Mouse (Mus musculus) hindbrain, postnatal 0 days (tissue): ENCODE results near the gene Nemp2. TPM values are rescaled to one million over a fixed set of nuclear protein-coding genes. Genes with fewer than 3 reads are reported as not detected.

Experiments used
- ATAC-seq: fragments of 200-750 bp; cut with Nextera tagmentation; 2 replicates; pipeline ENCODE4 v1.8.0; 2017; ENCODE audit warnings: mild to moderate bottlenecking, moderate TSS enrichment, moderate library complexity
- DNase-seq: peaks from one replicate; pipeline ENCODE4 v3.0.0-alpha.2; 2015; ENCODE audit warnings: low spot score
- H3K27ac ChIP-seq: fragments of 300-500 bp; sonication (generic); 2 replicates; pipeline ENCODE4 v1.5.1; 2014; ENCODE audit warnings: mild to moderate bottlenecking
- H3K27me3 ChIP-seq: fragments of 300-500 bp; sonication (generic); 2 replicates; pipeline ENCODE4 v1.6.1; 2014; ENCODE audit warnings: low read length, mixed read lengths; ENCODE audit not compliant: insufficient read depth
- H3K36me3 ChIP-seq: fragments of 300-500 bp; sonication (generic); 2 replicates; pipeline ENCODE4 v1.6.1; 2014; ENCODE audit warnings: low read length, mixed read lengths; ENCODE audit not compliant: insufficient read depth
- H3K4me1 ChIP-seq: fragments of 300-500 bp; sonication (generic); 2 replicates; pipeline ENCODE4 v1.6.1; 2014; ENCODE audit warnings: antibody characterized with exemption, low read length, mixed read lengths; ENCODE audit not compliant: insufficient read depth
- H3K4me2 ChIP-seq: fragments of 300-500 bp; sonication (generic); 2 replicates; pipeline ENCODE4 v1.6.1; 2014; ENCODE audit warnings: low read depth, mild to moderate bottlenecking, low read length, moderate library complexity, mixed read lengths
- H3K4me3 ChIP-seq: fragments of 300-500 bp; sonication (generic); 2 replicates; pipeline ENCODE4 v1.5.1; 2014; ENCODE audit warnings: low read length
- H3K9ac ChIP-seq: fragments of 300-500 bp; sonication (generic); replicated peaks from 2 replicates; pipeline ENCODE4 v1.6.1; 2014; ENCODE audit warnings: mild to moderate bottlenecking, low read length, moderate library complexity, mixed read lengths
- H3K9me3 ChIP-seq: fragments of 300-500 bp; sonication (generic); 2 replicates; pipeline ENCODE4 v1.6.1; 2016; ENCODE audit warnings: low read length, mixed read lengths
- CTCF ChIP-seq: IDR thresholded peaks from 2 replicates; pipeline ENCODE4 v1.5.1; 2016; ENCODE audit warnings: antibody characterized with exemption, control low read depth, low read depth
- whole genome bisulfite sequencing: fragments of 180-500 bp; shearing (Covaris S2); extraction: QIAGEN DNeasy Blood & Tissue Kit; methylation state at CpG from one replicate; pipeline ENCODE4 v1.1.7; 2014; 5-methylcytosine and 5-hydroxymethylcytosine counted together
- polyA plus RNA-seq: library from polyadenylated mRNA; unstranded; fragments of >200 nt; fragmentation: Nextera tagmentation; extraction: Ambion mirVana; gene quantifications from 2 replicates; pipeline ENCODE4 v1.2.1, GENCODE M21; 2015
- total RNA-seq: library from RNA; depleted of rRNA; stranded (reverse); fragments of >200 nt; gene quantifications from 2 replicates; pipeline ENCODE4 v1.2.3, GENCODE M21; 2014

Gene Nemp2
- total and polyA plus RNA-seq, 2 experiments from 2014 or later: 4.5 to 9.6 TPM

DNA sequence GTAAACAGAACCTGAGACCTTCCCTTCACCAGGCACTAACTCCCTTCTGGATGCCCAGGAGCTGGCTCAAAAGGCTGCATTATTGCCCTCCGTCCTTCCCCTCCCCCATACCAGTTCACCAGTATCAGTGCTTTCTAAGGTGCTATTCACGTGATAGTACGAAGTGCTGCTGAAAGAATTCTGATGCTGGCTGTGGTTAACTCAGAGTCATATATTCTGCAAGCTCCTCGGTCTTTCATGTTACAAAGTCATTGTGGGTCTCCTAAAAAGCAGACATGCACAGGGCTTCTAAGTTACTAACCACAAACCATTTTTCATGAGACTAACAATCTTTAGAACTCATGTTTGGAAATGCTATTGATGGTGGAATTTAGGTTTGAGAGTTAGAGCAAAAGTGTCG, 19.6 kb downstream of the Nemp2 start:
- no peaks in the 10 kb centered on the region for H3K4me1 ChIP-seq
- H3K9me3 ChIP-seq: no peaks in the 10 kb centered on the region
- H3K36me3 ChIP-seq: peaks cover 3% of the 10 kb centered on the region; the same call in 1 of the 2 replicates
- no peak for DNase-seq
- no peak overlapping the region for H3K4me3 ChIP-seq
- H3K27me3 ChIP-seq: no peaks in the 10 kb centered on the region
- no peak overlapping the region for H3K27ac ChIP-seq
- 89% methylated on average over 5 of the region's 5 CpGs for WGBS
- no peak for TF ChIP-seq CTCF
- H3K9ac ChIP-seq: no peak overlapping the region
- no peak overlapping the region for H3K4me2 ChIP-seq
- ATAC-seq: no peak

DNA sequence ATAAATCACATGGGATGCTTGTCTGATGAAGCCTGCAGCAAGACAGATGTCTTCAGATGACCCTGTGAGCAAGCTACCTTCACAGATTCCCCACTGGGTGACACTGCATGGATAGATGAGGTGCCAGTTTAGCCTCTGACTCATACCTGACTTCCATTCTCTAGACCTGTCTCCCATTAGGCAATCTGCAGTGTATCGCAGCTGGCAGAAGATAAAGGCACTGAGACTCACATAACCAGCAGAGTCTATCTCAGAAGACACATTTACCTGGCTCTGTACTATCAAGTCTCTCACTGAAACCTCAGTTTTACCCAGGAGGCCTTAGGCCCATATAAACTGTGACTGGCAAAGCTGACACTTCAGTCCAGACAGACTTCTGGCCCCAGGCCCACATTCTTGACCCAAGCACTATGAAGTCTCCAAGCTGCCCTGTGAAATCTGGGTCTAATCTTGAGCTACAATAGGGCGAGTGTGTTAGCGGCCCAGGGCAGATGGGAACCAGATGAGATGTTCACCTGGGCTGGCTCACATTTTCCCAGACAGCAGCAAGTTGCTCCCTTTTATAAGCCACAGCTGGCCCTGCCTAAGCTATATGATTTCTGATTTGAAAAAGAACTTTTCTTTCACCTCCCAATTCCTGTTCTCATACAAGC, 22.2 kb downstream of the Nemp2 start:
- TF ChIP-seq CTCF: no peak
- 78% methylated on average over 3 of the region's 3 CpGs for WGBS

DNA sequence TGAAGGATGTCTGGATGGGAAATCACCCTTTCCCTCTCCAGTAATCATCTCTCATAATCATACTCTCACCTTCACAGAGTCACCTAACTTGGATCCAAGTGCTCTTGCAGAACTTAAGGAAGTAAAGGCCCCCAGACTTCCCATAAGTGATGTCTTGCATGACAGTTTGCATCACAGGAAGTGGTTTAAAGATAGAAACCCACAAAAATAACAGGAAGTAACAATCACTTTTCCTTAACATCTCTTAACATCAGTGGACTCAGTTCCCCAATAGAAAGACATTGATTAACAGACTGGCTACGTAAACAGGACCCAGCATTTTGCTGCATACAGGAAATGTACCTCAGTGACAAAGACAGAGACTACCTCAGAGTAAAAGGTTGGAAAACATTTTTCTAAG, 22.9 kb downstream of the Nemp2 start:
- 95% methylated on average over 1 of the region's 1 CpGs for WGBS
- Histone ChIP-seq H3K4me3 (no peak overlapping the region), H3K36me3 (0 out of 2 replicates have a peak, but pooled peaks cover 3% of the 10 kb centered on the region), H3K27me3 (no peaks in the 10 kb centered on the region), H3K4me1 (no peaks in the 10 kb centered on the region), H3K4me2 (no peak overlapping the region), H3K9me3 (no peaks in the 10 kb centered on the region), H3K27ac (no peak overlapping the region), H3K9ac (no peak overlapping the region)
- DNase-seq: no peak
- no peak for TF ChIP-seq CTCF
- no peak for ATAC-seq

More for the DNA sequence above, 22.2 kb downstream of the Nemp2 start:
- Histone ChIP-seq H3K4me2 (no peak overlapping the region), H3K9me3 (no peaks in the 10 kb centered on the region), H3K4me3 (no peak overlapping the region), H3K27ac (no peak overlapping the region), H3K36me3 (0 out of 2 replicates have a peak, but pooled peaks cover 3% of the 10 kb centered on the region), H3K27me3 (no peaks in the 10 kb centered on the region), H3K4me1 (no peaks in the 10 kb centered on the region), H3K9ac (no peak overlapping the region)
- DNase-seq (no peak), ATAC-seq (no peak)

DNA sequence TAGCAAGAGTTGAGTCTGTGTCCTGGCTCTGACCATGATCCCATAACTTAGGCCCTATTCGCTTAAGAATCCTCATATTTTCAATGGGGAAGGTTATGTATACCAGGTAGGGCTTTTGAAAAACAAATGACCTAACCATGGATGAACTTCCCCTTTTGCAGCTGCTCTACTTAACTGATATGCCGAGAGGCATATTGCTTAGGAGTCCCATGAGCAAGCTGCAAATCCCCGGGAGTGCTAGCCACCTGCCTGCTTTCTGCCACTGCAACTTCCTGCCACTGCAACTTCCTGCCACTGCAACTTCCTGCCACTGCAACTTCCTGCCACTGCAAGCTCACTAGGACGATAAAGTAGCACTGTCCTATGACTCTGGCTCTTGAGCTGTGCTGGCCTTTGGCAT, 24.6 kb downstream of the Nemp2 start:
- DNase-seq (no peak), ATAC-seq (no peak)
- Histone ChIP-seq H3K4me2 (no peak overlapping the region), H3K4me3 (no peak overlapping the region), H3K27ac (no peak overlapping the region), H3K9me3 (no peaks in the 10 kb centered on the region), H3K4me1 (no peaks in the 10 kb centered on the region), H3K9ac (no peak overlapping the region), H3K27me3 (no peaks in the 10 kb centered on the region), H3K36me3 (0 out of 2 replicates have a peak, but pooled peaks cover 3% of the 10 kb centered on the region)
- WGBS: 84% methylated on average over 4 of the region's 4 CpGs
- no peak for TF ChIP-seq CTCF

DNA sequence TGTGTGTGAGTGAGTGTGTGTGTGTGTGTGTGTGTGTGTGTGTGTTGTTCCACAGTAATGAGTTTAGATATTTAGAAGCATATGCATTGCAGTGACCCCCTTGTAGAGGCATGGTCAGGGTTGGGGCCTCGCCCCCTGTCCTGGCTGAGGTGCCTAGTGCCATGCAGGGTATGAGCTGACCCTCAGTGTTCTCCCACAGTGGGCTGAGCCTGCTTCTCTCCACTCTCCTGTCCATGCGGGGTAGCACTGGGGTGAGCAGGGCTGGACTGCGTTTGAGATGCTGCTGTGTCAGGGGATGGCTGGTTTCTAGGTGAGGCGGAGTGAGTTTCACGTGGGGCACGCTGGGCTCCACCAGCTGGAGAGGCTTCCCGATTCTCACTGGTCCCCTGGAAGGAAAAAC, 27.7 kb downstream of the Nemp2 start:
- no peak overlapping the region for H3K4me3 ChIP-seq
- H3K27ac ChIP-seq: no peak overlapping the region
- no peak for ATAC-seq
- no peak overlapping the region for H3K4me2 ChIP-seq
- no peak overlapping the region for H3K9ac ChIP-seq
- no peaks in the 10 kb centered on the region for H3K27me3 ChIP-seq
- no peak for TF ChIP-seq CTCF
- no peak for DNase-seq
- 90% methylated on average over 7 of the region's 7 CpGs for WGBS
- no peaks in the 10 kb centered on the region for H3K4me1 ChIP-seq
- no peaks in the 10 kb centered on the region for H3K9me3 ChIP-seq
- H3K36me3 ChIP-seq: 0 out of 2 replicates have a peak, but pooled peaks cover 4% of the 10 kb centered on the region

DNA sequence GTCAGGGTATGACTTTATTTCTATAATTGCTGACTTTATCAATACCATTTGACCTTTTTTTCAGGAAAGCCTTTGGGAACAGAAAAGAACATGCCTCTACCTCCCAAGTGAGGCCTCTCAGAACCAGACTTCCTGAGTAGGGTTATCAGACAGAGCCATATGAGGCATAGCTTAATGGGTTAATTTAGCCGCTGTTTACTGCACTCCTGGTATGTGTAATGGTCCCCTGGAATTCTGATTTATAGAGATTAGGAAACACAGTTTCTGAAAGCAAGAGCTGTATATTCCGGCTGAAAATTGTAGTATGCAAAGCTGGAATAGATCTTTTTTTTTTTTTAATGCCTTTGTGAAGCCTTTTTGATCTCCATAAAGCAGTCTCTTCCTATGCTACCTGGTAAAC, 29.8 kb downstream of the Nemp2 start:
- no peaks in the 10 kb centered on the region for H3K27me3 ChIP-seq
- no peaks in the 10 kb centered on the region for H3K4me1 ChIP-seq
- H3K27ac ChIP-seq: no peak overlapping the region
- 85% methylated on average over 2 of the region's 2 CpGs for WGBS
- no peaks in the 10 kb centered on the region for H3K9me3 ChIP-seq
- H3K9ac ChIP-seq: no peak overlapping the region
- DNase-seq: no peak
- no peak overlapping the region for H3K4me3 ChIP-seq
- ATAC-seq: no peak
- H3K36me3 ChIP-seq: 0 out of 2 replicates have a peak, but pooled peaks cover 4% of the 10 kb centered on the region
- no peak for TF ChIP-seq CTCF
- no peak overlapping the region for H3K4me2 ChIP-seq

DNA sequence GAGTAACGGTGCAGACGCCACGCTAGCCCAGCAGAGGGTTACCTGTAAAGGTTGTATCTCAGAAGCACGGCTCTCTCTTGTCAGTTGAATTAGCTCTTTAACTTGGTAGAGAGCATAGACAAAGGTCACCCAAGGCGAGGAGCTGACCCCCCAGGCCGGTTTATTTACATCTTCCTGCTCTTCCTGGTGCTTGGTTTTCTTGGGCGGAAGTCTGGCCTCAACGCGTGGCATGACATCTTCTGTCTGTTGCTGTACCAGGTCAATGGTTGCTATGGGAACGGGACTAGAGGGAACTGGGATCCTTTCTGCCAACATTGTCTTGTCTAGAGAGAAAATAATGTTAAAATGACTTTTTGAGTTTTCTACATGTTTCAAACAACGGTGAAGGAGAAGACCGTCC, 30.3 kb downstream of the Nemp2 start:
- H3K27me3 ChIP-seq: no peaks in the 10 kb centered on the region
- 76% methylated on average over 12 of the region's 12 CpGs for WGBS
- H3K9ac ChIP-seq: no peak overlapping the region
- no peak for TF ChIP-seq CTCF
- no peak overlapping the region for H3K4me2 ChIP-seq
- 0 out of 2 replicates have a peak, but pooled peaks cover 4% of the 10 kb centered on the region for H3K36me3 ChIP-seq
- H3K27ac ChIP-seq: no peak overlapping the region
- no peaks in the 10 kb centered on the region for H3K4me1 ChIP-seq
- no peaks in the 10 kb centered on the region for H3K9me3 ChIP-seq
- H3K4me3 ChIP-seq: no peak overlapping the region
- no peak for DNase-seq
- no peak for ATAC-seq
